Mouse (Mus musculus): ENCODE measurements around the gene Nuak2. TPM values are rescaled to one million over a fixed set of nuclear protein-coding genes. Genes with fewer than 3 reads are reported as not detected.
A peak's percentile ranks its signal among the peaks of the same experiment; 100 is the strongest.

Nuak2 gene
- polyA plus RNA-seq, 1 experiment from 2014 or later: 38.0 TPM

GRCm38 (mm10) chr1:132302341-132302866 lies 13.5 kb upstream of the Nuak2 start:
- WGBS: 89% methylated on average over 9 of the region's 9 CpGs
- no peaks in the 10 kb centered on the region for H3K27me3 ChIP-seq (ENCODE audit: control insufficient read depth, insufficient read depth, low read length)
- ATAC-seq (ENCODE audit: low FRiP score, low TSS enrichment) (no peak), DNase-seq (no peak)
- H3K4me1 ChIP-seq (ENCODE audit: control insufficient read depth, insufficient read depth, low read length): peaks cover 39% of the 10 kb centered on the region
- H3K27ac ChIP-seq (replicated peaks; ENCODE audit: low read depth, low read length): no peak overlapping the region
- H3K4me3 ChIP-seq (replicated peaks; ENCODE audit: low read depth, low read length): no peak overlapping the region
- no peaks in the 10 kb centered on the region for H3K9me3 ChIP-seq (ENCODE audit: control insufficient read depth, low read length)
- H3K36me3 ChIP-seq (ENCODE audit: control insufficient read depth, insufficient read depth, low read length): no peaks in the 10 kb centered on the region
- 0 out of 2 replicates have a peak overlapping the region, but pooled peaks have one; percentile 99 for H3K4me2 ChIP-seq (ENCODE audit: low read length)
- no peak overlapping the region for H3K9ac ChIP-seq (replicated peaks; ENCODE audit: low read length)

DNA sequence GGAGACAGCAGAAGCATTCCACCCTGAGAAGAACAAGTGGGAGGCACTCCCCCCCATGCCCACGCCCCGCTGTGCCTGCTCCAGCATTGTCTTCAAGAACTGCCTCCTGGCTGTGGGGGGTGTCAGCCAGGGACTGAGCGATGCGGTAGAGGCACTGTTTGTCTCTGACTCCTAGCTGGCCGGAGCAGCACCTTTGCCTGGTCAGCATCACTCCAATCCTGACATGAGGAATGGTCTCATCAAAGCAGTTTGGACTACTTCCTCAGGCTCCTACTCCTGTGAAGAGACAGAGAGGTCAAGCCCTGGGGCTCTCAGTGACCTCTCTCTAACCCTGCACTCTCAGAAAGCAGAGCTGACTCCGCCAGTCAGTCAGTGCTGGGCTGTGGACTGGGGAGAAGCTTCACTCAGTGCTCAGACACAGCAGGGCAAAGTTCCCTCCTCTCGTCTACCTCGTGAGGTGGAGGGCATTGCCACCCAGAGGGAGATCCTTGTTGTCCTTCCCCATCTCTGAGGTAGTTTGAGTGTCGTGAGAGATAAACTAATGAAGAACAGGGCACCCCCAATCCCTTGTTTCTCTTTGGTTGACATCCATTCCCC lies 11.2 kb upstream of the Nuak2 start:
- DNase-seq: no peak
- 57% methylated on average over 9 of the region's 9 CpGs for WGBS
- no peak for ATAC-seq (ENCODE audit: low FRiP score, low TSS enrichment)
- H3K9ac ChIP-seq (replicated peaks; ENCODE audit: low read length): no peak overlapping the region
- H3K9me3 ChIP-seq (ENCODE audit: control insufficient read depth, low read length): no peaks in the 10 kb centered on the region
- no peak overlapping the region for H3K4me2 ChIP-seq (ENCODE audit: low read length)
- H3K4me3 ChIP-seq (replicated peaks; ENCODE audit: low read depth, low read length): no peak overlapping the region
- H3K4me1 ChIP-seq (ENCODE audit: control insufficient read depth, insufficient read depth, low read length): peaks cover 18% of the 10 kb centered on the region
- no peaks in the 10 kb centered on the region for H3K36me3 ChIP-seq (ENCODE audit: control insufficient read depth, insufficient read depth, low read length)
- no peaks in the 10 kb centered on the region for H3K27me3 ChIP-seq (ENCODE audit: control insufficient read depth, insufficient read depth, low read length)
- H3K27ac ChIP-seq (replicated peaks; ENCODE audit: low read depth, low read length): no peak overlapping the region

GRCm38 (mm10) chr1:132306160-132306559 lies 9.8 kb upstream of the Nuak2 start:
- H3K36me3 ChIP-seq (ENCODE audit: control insufficient read depth, insufficient read depth, low read length): no peaks in the 10 kb centered on the region
- no peak for ATAC-seq (ENCODE audit: low FRiP score, low TSS enrichment)
- no peak overlapping the region for H3K4me3 ChIP-seq (replicated peaks; ENCODE audit: low read depth, low read length)
- H3K27ac ChIP-seq (replicated peaks; ENCODE audit: low read depth, low read length): no peak overlapping the region
- peak; percentile 78 for DNase-seq
- H3K4me2 ChIP-seq (ENCODE audit: low read length): no peak overlapping the region
- H3K4me1 ChIP-seq (ENCODE audit: control insufficient read depth, insufficient read depth, low read length): peaks cover 15% of the 10 kb centered on the region; the same call in 1 of the 2 replicates
- H3K9ac ChIP-seq (replicated peaks; ENCODE audit: low read length): no peak overlapping the region
- WGBS: 42% methylated on average over 4 of the region's 4 CpGs
- H3K27me3 ChIP-seq (ENCODE audit: control insufficient read depth, insufficient read depth, low read length): no peaks in the 10 kb centered on the region
- H3K9me3 ChIP-seq (ENCODE audit: control insufficient read depth, low read length): no peaks in the 10 kb centered on the region

GRCm38 (mm10) chr1:132306808-132307207 lies 9.1 kb upstream of the Nuak2 start:
- Histone ChIP-seq H3K27me3 (ENCODE audit: control insufficient read depth, insufficient read depth, low read length) (no peaks in the 10 kb centered on the region), H3K27ac (replicated peaks; ENCODE audit: low read depth, low read length) (no peak overlapping the region), H3K4me3 (replicated peaks; ENCODE audit: low read depth, low read length) (no peak overlapping the region), H3K9ac (replicated peaks; ENCODE audit: low read length) (no peak overlapping the region), H3K36me3 (ENCODE audit: control insufficient read depth, insufficient read depth, low read length) (no peaks in the 10 kb centered on the region), H3K9me3 (ENCODE audit: control insufficient read depth, low read length) (no peaks in the 10 kb centered on the region), H3K4me1 (ENCODE audit: control insufficient read depth, insufficient read depth, low read length) (peaks cover 8% of the 10 kb centered on the region; the same call in 1 of the 2 replicates), H3K4me2 (ENCODE audit: low read length) (no peak overlapping the region)
- DNase-seq: no peak
- 23% methylated on average over 4 of the region's 4 CpGs for WGBS
- no peak for ATAC-seq (ENCODE audit: low FRiP score, low TSS enrichment)

DNA sequence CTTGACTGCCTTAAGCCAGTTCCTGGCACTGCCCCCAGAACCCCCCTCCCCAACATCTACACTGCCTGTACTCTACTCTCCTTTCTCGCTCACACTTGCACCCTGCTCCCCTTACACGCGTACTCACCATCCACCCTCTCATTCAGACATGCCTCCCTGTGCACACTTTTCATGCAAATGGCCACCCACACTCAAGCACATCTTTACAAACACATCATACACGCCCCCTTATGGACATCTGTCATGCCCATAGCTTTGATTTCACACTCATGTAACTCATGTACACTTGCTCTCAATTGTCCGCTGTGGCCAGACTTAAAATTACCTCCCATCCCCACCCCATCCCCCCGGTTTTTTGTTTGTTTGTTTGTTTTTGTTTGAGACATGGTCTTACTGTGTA lies 8.0 kb upstream of the Nuak2 start:
- H3K27me3 ChIP-seq (ENCODE audit: control insufficient read depth, insufficient read depth, low read length): no peaks in the 10 kb centered on the region
- H3K4me2 ChIP-seq (ENCODE audit: low read length): no peak overlapping the region
- 84% methylated on average over 6 of the region's 6 CpGs for WGBS
- no peak for ATAC-seq (ENCODE audit: low FRiP score, low TSS enrichment)
- no peak overlapping the region for H3K27ac ChIP-seq (replicated peaks; ENCODE audit: low read depth, low read length)
- H3K9ac ChIP-seq (replicated peaks; ENCODE audit: low read length): no peak overlapping the region
- no peak for DNase-seq
- H3K4me1 ChIP-seq (ENCODE audit: control insufficient read depth, insufficient read depth, low read length): peaks cover 8% of the 10 kb centered on the region; the same call in 1 of the 2 replicates
- no peak overlapping the region for H3K4me3 ChIP-seq (replicated peaks; ENCODE audit: low read depth, low read length)
- H3K36me3 ChIP-seq (ENCODE audit: control insufficient read depth, insufficient read depth, low read length): no peaks in the 10 kb centered on the region
- H3K9me3 ChIP-seq (ENCODE audit: control insufficient read depth, low read length): no peaks in the 10 kb centered on the region

DNA sequence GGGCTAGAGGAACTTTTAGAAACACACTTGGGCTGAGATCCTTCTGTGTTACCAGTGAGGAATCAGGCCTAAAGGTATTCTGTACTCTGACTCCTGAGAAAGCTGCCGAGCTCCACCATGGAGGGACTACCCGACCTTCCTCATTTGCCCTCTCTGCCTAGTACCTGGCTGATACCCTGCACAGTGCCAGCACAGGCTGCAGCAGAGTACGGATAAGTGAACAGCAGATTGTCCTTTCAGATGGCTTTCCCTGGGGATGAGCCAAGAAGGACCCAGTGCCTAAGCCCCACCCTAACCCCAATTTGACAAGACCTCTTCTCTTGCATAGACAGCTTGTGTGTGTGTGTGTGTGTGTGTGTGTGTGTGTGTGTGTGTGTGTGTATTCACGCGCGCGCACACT lies 7.3 kb upstream of the Nuak2 start:
- Histone ChIP-seq H3K9me3 (ENCODE audit: control insufficient read depth, low read length) (no peaks in the 10 kb centered on the region), H3K36me3 (ENCODE audit: control insufficient read depth, insufficient read depth, low read length) (no peaks in the 10 kb centered on the region), H3K27me3 (ENCODE audit: control insufficient read depth, insufficient read depth, low read length) (no peaks in the 10 kb centered on the region), H3K4me3 (replicated peaks; ENCODE audit: low read depth, low read length) (no peak overlapping the region), H3K27ac (replicated peaks; ENCODE audit: low read depth, low read length) (no peak overlapping the region), H3K4me2 (ENCODE audit: low read length) (no peak overlapping the region), H3K9ac (replicated peaks; ENCODE audit: low read length) (no peak overlapping the region), H3K4me1 (ENCODE audit: control insufficient read depth, insufficient read depth, low read length) (0 out of 2 replicates have a peak, but pooled peaks cover 1% of the 10 kb centered on the region)
- ATAC-seq (ENCODE audit: low FRiP score, low TSS enrichment): no peak
- no peak for DNase-seq
- 89% methylated on average over 7 of the region's 7 CpGs for WGBS

GRCm38 (mm10) chr1:132310754-132311153 lies 5.2 kb upstream of the Nuak2 start:
- WGBS: 72% methylated on average over 7 of the region's 7 CpGs
- Histone ChIP-seq H3K4me2 (ENCODE audit: low read length) (no peak overlapping the region), H3K4me1 (ENCODE audit: control insufficient read depth, insufficient read depth, low read length) (peaks cover 5% of the 10 kb centered on the region), H3K4me3 (replicated peaks; ENCODE audit: low read depth, low read length) (no peak overlapping the region), H3K36me3 (ENCODE audit: control insufficient read depth, insufficient read depth, low read length) (no peaks in the 10 kb centered on the region), H3K9ac (replicated peaks; ENCODE audit: low read length) (no peak overlapping the region), H3K9me3 (ENCODE audit: control insufficient read depth, low read length) (no peaks in the 10 kb centered on the region), H3K27me3 (ENCODE audit: control insufficient read depth, insufficient read depth, low read length) (no peaks in the 10 kb centered on the region), H3K27ac (replicated peaks; ENCODE audit: low read depth, low read length) (no peak overlapping the region)
- ATAC-seq (ENCODE audit: low FRiP score, low TSS enrichment) (no peak), DNase-seq (no peak)

GRCm38 (mm10) chr1:132311174-132311859 lies 4.6 kb upstream of the Nuak2 start:
- WGBS: 80% methylated on average over 10 of the region's 10 CpGs
- ATAC-seq (ENCODE audit: low FRiP score, low TSS enrichment): no peak

GRCm38 (mm10) chr1:132312043-132312442 lies 3.9 kb upstream of the Nuak2 start:
- Histone ChIP-seq H3K27me3 (ENCODE audit: control insufficient read depth, insufficient read depth, low read length) (no peaks in the 10 kb centered on the region), H3K36me3 (ENCODE audit: control insufficient read depth, insufficient read depth, low read length) (no peaks in the 10 kb centered on the region), H3K9me3 (ENCODE audit: control insufficient read depth, low read length) (no peaks in the 10 kb centered on the region), H3K27ac (replicated peaks; ENCODE audit: low read depth, low read length) (no peak overlapping the region), H3K9ac (replicated peaks; ENCODE audit: low read length) (no peak overlapping the region), H3K4me3 (replicated peaks; ENCODE audit: low read depth, low read length) (no peak overlapping the region), H3K4me2 (ENCODE audit: low read length) (no peak overlapping the region), H3K4me1 (ENCODE audit: control insufficient read depth, insufficient read depth, low read length) (peaks cover 10% of the 10 kb centered on the region)
- 60% methylated on average over 2 of the region's 2 CpGs for WGBS
- no peak for DNase-seq
- ATAC-seq (ENCODE audit: low FRiP score, low TSS enrichment): no peak

More at GRCm38 (mm10) chr1:132311174-132311859, 4.6 kb upstream of the Nuak2 start:
- no peak overlapping the region for H3K27ac ChIP-seq (replicated peaks; ENCODE audit: low read depth, low read length)
- H3K36me3 ChIP-seq (ENCODE audit: control insufficient read depth, insufficient read depth, low read length): no peaks in the 10 kb centered on the region
- H3K9me3 ChIP-seq (ENCODE audit: control insufficient read depth, low read length): no peaks in the 10 kb centered on the region
- H3K9ac ChIP-seq (replicated peaks; ENCODE audit: low read length): no peak overlapping the region
- no peaks in the 10 kb centered on the region for H3K27me3 ChIP-seq (ENCODE audit: control insufficient read depth, insufficient read depth, low read length)
- H3K4me3 ChIP-seq (replicated peaks; ENCODE audit: low read depth, low read length): no peak overlapping the region
- no peak overlapping the region for H3K4me2 ChIP-seq (ENCODE audit: low read length)
- no peak for DNase-seq
- H3K4me1 ChIP-seq (ENCODE audit: control insufficient read depth, insufficient read depth, low read length): peaks cover 6% of the 10 kb centered on the region
